Mouse (Mus musculus) lung, postnatal 0 days (tissue): ENCODE data around the gene Focad. TPM values are rescaled to one million over a fixed set of nuclear protein-coding genes. Genes with fewer than 3 reads are reported as not detected.
A peak's percentile ranks its signal among the peaks of the same experiment; 100 is the strongest.

Experiments used
- ATAC-seq: fragments of 200-750 bp; cut with Nextera tagmentation; 2 replicates; pipeline ENCODE4 v1.8.0; 2017; ENCODE audit warnings: moderate library complexity
- DNase-seq: peaks from one replicate; pipeline ENCODE4 v3.0.0-alpha.2; 2016; ENCODE audit warnings: low spot score
- H3K27ac ChIP-seq: fragments of 300-500 bp; sonication (generic); 2 replicates; pipeline ENCODE4 v1.5.1; 2014; ENCODE audit warnings: antibody characterized with exemption, mild to moderate bottlenecking, low read length, mixed read lengths
- H3K27me3 ChIP-seq: fragments of 300-500 bp; sonication (generic); replicated peaks from 2 replicates; pipeline ENCODE4 v1.6.1; 2014; ENCODE audit warnings: low read length, mixed read lengths; ENCODE audit not compliant: insufficient read depth
- H3K36me3 ChIP-seq: fragments of 300-500 bp; sonication (generic); 2 replicates; pipeline ENCODE4 v1.6.1; 2014; ENCODE audit warnings: low read length, mixed read lengths; ENCODE audit not compliant: insufficient read depth
- H3K4me1 ChIP-seq: fragments of 300-500 bp; sonication (generic); 2 replicates; pipeline ENCODE4 v1.6.1; 2014; ENCODE audit warnings: antibody characterized with exemption, low read depth, low read length, mixed read lengths; ENCODE audit not compliant: insufficient read depth
- H3K4me2 ChIP-seq: fragments of 300-500 bp; sonication (generic); replicated peaks from 2 replicates; pipeline ENCODE4 v1.6.1; 2014; ENCODE audit warnings: low read depth, mild to moderate bottlenecking, low read length, moderate library complexity, mixed read lengths
- H3K4me3 ChIP-seq: fragments of 300-500 bp; sonication (generic); 2 replicates; pipeline ENCODE4 v1.5.1; 2014; ENCODE audit warnings: low read depth, low read length
- H3K9ac ChIP-seq: fragments of 300-500 bp; sonication (generic); replicated peaks from 2 replicates; pipeline ENCODE4 v1.6.1; 2014; ENCODE audit warnings: low read depth, mild to moderate bottlenecking
- H3K9me3 ChIP-seq: fragments of 300-500 bp; sonication (generic); 2 replicates; pipeline ENCODE4 v1.6.1; 2016; ENCODE audit warnings: low read length, mixed read lengths
- CTCF ChIP-seq: IDR thresholded peaks from 2 replicates; pipeline ENCODE4 v1.5.1; 2016; ENCODE audit warnings: antibody characterized with exemption, mild to moderate bottlenecking
- EP300 ChIP-seq: IDR thresholded peaks from 2 replicates; pipeline ENCODE4 v1.6.1; 2016; ENCODE audit warnings: antibody characterized with exemption, mild to moderate bottlenecking, control low read depth
- WGBS: fragments of 180-500 bp; shearing (Covaris S2); extraction: QIAGEN DNeasy Blood & Tissue Kit; methylation state at CpG from one replicate; pipeline ENCODE4 v1.1.7; 2014; 5-methylcytosine and 5-hydroxymethylcytosine counted together
- polyA plus RNA-seq: library from polyadenylated mRNA; unstranded; fragments of >200 nt; fragmentation: Nextera tagmentation; extraction: Ambion mirVana; gene quantifications from 2 replicates; pipeline ENCODE4 v1.2.1, GENCODE M21; 2015

Focad gene
- polyA plus RNA-seq, 1 experiment from 2014 or later = 6.3 TPM

- ATAC-seq (no peak), DNase-seq (no peak)
- Histone ChIP-seq H3K27ac (no peak overlapping the region), H3K36me3 (no peaks in the 10 kb centered on the region), H3K4me2 (no peak overlapping the region), H3K9ac (no peak overlapping the region), H3K9me3 (no peaks in the 10 kb centered on the region), H3K27me3 (no peaks in the 10 kb centered on the region), H3K4me1 (no peaks in the 10 kb centered on the region), H3K4me3 (no peak overlapping the region)
- TF ChIP-seq CTCF (no peak), EP300 (no peak)
- 60% methylated on average over 6 of the region's 6 CpGs for WGBS
Observed at GRCm38 (mm10) chr4:88184293-88184692, 89.9 kb downstream of the Focad start.

GRCm38 (mm10) chr4:88185872-88186426, 91.5 kb downstream of the Focad start:
- 75% methylated on average over 6 of the region's 6 CpGs for WGBS
- H3K4me3 ChIP-seq = no peak overlapping the region
- H3K4me2 ChIP-seq = no peak overlapping the region
- H3K27me3 ChIP-seq = no peaks in the 10 kb centered on the region
- no peaks in the 10 kb centered on the region for H3K36me3 ChIP-seq
- no peaks in the 10 kb centered on the region for H3K9me3 ChIP-seq
- H3K9ac ChIP-seq = no peak overlapping the region
- no peaks in the 10 kb centered on the region for H3K4me1 ChIP-seq
- ATAC-seq (no peak), DNase-seq (peak; percentile 24)
- TF ChIP-seq EP300 (no peak), CTCF (no peak)
- H3K27ac ChIP-seq = no peak overlapping the region

GRCm38 (mm10) chr4:88187649-88188048, 93.2 kb downstream of the Focad start:
- no peak overlapping the region for H3K27ac ChIP-seq
- H3K4me2 ChIP-seq = no peak overlapping the region
- no peaks in the 10 kb centered on the region for H3K9me3 ChIP-seq
- H3K27me3 ChIP-seq = no peaks in the 10 kb centered on the region
- H3K9ac ChIP-seq = no peak overlapping the region
- no peak for ATAC-seq
- WGBS = 57% methylated on average over 3 of the region's 3 CpGs
- no peak for TF ChIP-seq EP300
- no peak for TF ChIP-seq CTCF
- no peaks in the 10 kb centered on the region for H3K36me3 ChIP-seq
- no peaks in the 10 kb centered on the region for H3K4me1 ChIP-seq
- DNase-seq = no peak
- no peak overlapping the region for H3K4me3 ChIP-seq

- Histone ChIP-seq H3K36me3 (no peaks in the 10 kb centered on the region), H3K9ac (no peak overlapping the region), H3K4me2 (no peak overlapping the region), H3K9me3 (no peaks in the 10 kb centered on the region), H3K27ac (no peak overlapping the region), H3K4me3 (no peak overlapping the region), H3K27me3 (no peaks in the 10 kb centered on the region), H3K4me1 (no peaks in the 10 kb centered on the region)
- TF ChIP-seq CTCF (peak; percentile 40), EP300 (no peak)
- ATAC-seq = no peak
- DNase-seq = no peak
- 88% methylated on average over 1 of the region's 1 CpGs for WGBS
Observed at GRCm38 (mm10) chr4:88189495-88189894, 95.1 kb downstream of the Focad start.

- H3K4me3 ChIP-seq = no peak overlapping the region
- no peaks in the 10 kb centered on the region for H3K4me1 ChIP-seq
- DNase-seq = no peak
- H3K9me3 ChIP-seq = no peaks in the 10 kb centered on the region
- no peak for ATAC-seq
- no peak overlapping the region for H3K4me2 ChIP-seq
- H3K27ac ChIP-seq = no peak overlapping the region
- no peak overlapping the region for H3K9ac ChIP-seq
- WGBS = 77% methylated on average over 5 of the region's 5 CpGs
- H3K27me3 ChIP-seq = no peaks in the 10 kb centered on the region
- H3K36me3 ChIP-seq = no peaks in the 10 kb centered on the region
- no peak for TF ChIP-seq CTCF
- no peak for TF ChIP-seq EP300
Observed at GRCm38 (mm10) chr4:88194256-88194655, 99.8 kb downstream of the Focad start.

- H3K27ac ChIP-seq = peak overlapping the region; percentile 63
- DNase-seq = peak; percentile 64
Observed at GRCm38 (mm10) chr4:88195898-88196495, 101.6 kb downstream of the Focad start.

More at GRCm38 (mm10) chr4:88195898-88196495, 101.6 kb downstream of the Focad start:
- 45% methylated on average over 4 of the region's 4 CpGs for WGBS
- TF ChIP-seq CTCF = no peak
- no peak for TF ChIP-seq EP300
- no peak overlapping the region for H3K4me3 ChIP-seq
- H3K9ac ChIP-seq = no peak overlapping the region
- H3K36me3 ChIP-seq = no peaks in the 10 kb centered on the region
- H3K4me1 ChIP-seq = no peaks in the 10 kb centered on the region
- no peaks in the 10 kb centered on the region for H3K27me3 ChIP-seq
- no peaks in the 10 kb centered on the region for H3K9me3 ChIP-seq
- peak; percentile 75 for ATAC-seq
- no peak overlapping the region for H3K4me2 ChIP-seq
